Mouse (Mus musculus): ENCODE measurements at regions not wholly inside any gene's neighbourhood (a gene's known extent, or its start where the extent isn't known, plus 50 kb on each side); places are given as distances from the start of the nearest gene placed in this dataset.

- no peak for TF ChIP-seq POLR2A (IDR thresholded peaks at IDR 0.05; ENCODE audit: extremely low read depth, insufficient read depth, low read length)
- no peak for TF ChIP-seq CTCF (IDR thresholded peaks at IDR 0.05; ENCODE audit: low read depth, low read length)
Measured at GRCm38 (mm10) chr6:93327930-93328329, 384.6 kb upstream of the Adamts9 start.

Data from liver, adult 2 months (tissue).